Mouse (Mus musculus): ENCODE measurements around the gene Slc25a34.

DNA sequence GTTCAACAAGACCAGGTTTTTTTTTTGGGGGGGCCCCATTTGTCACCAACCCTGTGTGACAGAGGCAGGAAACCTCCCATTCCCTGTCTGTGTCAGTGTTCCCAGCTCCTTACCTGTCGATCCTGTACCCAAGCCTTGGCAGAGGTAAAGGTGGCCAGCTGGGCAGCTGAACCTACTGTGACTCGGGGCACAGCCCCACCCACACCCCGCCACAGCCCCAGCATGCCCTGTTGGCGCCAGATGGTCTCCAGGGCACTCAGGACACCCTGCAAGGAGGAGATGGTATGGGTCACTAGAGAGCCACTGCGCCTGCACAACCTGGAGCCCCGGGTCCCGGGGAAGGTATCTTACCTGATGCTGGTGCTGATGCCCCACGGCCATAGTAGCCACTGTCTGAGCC, 1.5 kb downstream of the Slc25a34 start:
- no peak for TF ChIP-seq CTCF (IDR thresholded peaks at IDR 0.05; ENCODE audit: low read depth, low read length)
- TF ChIP-seq TAL1 (conservative IDR thresholded peaks at IDR 0.05; ENCODE audit: low read depth, low read length) = no peak
- no peak for TF ChIP-seq POLR2AphosphoS5 (IDR thresholded peaks at IDR 0.05; ENCODE audit: insufficient replicate concordance, low read depth, low read length)
- TF ChIP-seq GATA1 (IDR thresholded peaks at IDR 0.05; ENCODE audit: borderline replicate concordance, low read length) = no peak
- TF ChIP-seq GATA2 (IDR thresholded peaks at IDR 0.05; ENCODE audit: borderline replicate concordance, low read depth, low read length) = no peak
